Mouse (Mus musculus): ENCODE measurements around the gene Maea. TPM values are rescaled to one million over a fixed set of nuclear protein-coding genes. Genes with fewer than 3 reads are reported as not detected.

Gene Maea
- 142 and 170 TPM in 2 replicates for polyA plus RNA-seq (2012; rRNA removed)

DNA sequence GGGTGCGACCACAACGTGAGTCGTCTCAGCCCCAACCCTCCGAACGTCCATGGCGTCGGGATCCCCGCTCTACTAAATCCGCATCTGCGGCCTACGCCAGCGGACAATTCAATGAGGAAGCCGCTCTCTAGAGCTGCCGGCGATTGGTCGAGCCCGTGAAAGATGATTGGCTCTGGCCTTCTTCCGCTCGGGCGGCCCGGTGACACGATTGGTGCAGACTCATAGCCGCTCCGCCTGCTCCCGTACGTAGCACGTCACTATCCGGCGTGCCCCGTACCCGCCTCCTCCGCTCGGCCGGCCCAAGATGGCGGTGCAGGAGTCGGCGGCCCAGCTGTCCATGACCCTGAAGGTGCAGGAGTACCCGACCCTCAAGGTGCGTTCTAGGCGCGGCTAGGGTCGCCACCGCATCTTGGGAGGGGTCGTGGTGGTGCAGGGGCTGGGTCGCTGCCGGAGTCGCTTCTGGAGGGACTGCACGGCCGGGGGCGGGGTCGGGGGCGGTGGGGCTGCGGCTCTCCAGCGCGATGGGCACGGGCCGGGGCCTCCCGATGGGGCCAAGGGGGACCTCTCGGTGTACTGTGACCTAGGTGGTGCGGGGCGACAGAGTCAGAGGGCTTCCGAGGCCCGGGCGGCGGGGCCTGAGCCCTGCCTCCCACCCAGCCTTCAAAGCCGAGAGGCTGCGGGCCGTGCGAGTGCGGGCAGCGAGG is at the start of gene Maea:
Gene Maea, plus strand, starts transcription at position 237 of the 704 bp plus-strand sequence.

DNA sequence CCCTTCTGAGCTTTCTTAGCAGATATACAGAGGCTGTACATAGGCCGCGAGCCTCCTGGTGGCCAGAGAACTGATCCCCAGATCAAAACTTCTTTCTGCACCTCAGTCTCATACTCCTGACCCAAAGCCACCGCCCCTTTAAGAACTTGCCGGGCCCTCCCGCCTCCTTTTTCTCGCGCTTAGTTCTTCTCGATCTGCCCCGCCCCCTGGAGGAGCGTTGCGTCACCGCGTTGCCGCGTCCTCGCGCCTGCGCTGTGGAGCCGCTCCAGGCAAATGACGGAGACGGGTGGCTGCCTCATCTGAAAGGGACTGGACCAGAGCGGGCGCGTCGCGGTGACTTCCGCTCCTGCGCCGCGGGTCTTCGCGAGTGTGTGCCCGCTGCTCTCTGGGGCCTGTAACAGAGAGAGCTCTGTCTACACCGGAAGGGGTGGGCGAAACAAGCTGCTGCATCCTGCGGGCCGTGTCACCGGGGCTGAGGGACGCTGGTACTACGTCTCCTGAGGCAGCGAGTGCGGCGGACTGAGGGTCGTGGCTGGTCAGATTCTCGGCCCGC is 43.1 kb downstream of the Maea start, which contains the start of gene Uvssa:
Gene Uvssa, plus strand, starts transcription at position 248 of the 553 bp plus-strand sequence.

Other genes with a start within 250 kb of the Maea start
- gene Slc5a1, start 231.3 kb upstream of the Maea start, polyA plus RNA-seq (2012; rRNA removed): 0.04 TPM in 1 of 2 replicates, not detected in the other
- 3.0 and 4.9 TPM in 2 replicates for gene Spon2, start 117.1 kb upstream of the Maea start, polyA plus RNA-seq (2012; rRNA removed)
- 271 and 345 TPM in 2 replicates for gene Ctbp1, start 60.5 kb upstream of the Maea start, polyA plus RNA-seq (2012; rRNA removed)
- gene Uvssa, start 43.0 kb downstream of the Maea start, polyA plus RNA-seq (2012; rRNA removed): 7.0 and 9.2 TPM in 2 replicates
- gene Nkx1-1, start 98.5 kb downstream of the Maea start, polyA plus RNA-seq (2012; rRNA removed): 1.00 and 1.8 TPM in 2 replicates

Measured in central nervous system, embryonic 11.5 days (tissue).